Mouse (Mus musculus) heart, postnatal 0 days (tissue): ENCODE measurements around the gene Aldh1l1. TPM values are rescaled to one million over a fixed set of nuclear protein-coding genes. Genes with fewer than 3 reads are reported as not detected.

Experiments used
- ATAC-seq: fragments of 200-750 bp; cut with Nextera tagmentation; 2 replicates; pipeline ENCODE4 v1.8.0; 2017; ENCODE audit warnings: low read depth, moderate number of reproducible peaks, moderate library complexity; ENCODE audit not compliant: insufficient read depth
- DNase-seq: peaks from one replicate; pipeline ENCODE4 v3.0.0-alpha.2; 2016; ENCODE audit warnings: low spot score
- H3K27ac ChIP-seq: fragments of 300-500 bp; sonication (generic); 2 replicates; pipeline ENCODE4 v1.5.1; 2014; ENCODE audit warnings: low read depth, mild to moderate bottlenecking
- H3K27me3 ChIP-seq: fragments of 300-500 bp; sonication (generic); 2 replicates; pipeline ENCODE4 v1.6.1; 2014; ENCODE audit warnings: low read length, mixed read lengths; ENCODE audit not compliant: control insufficient read depth, insufficient read depth
- H3K36me3 ChIP-seq: fragments of 300-500 bp; sonication (generic); replicated peaks from 2 replicates; pipeline ENCODE4 v1.6.1; 2014; ENCODE audit warnings: low read length, mixed read lengths; ENCODE audit not compliant: control insufficient read depth, insufficient read depth
- H3K4me1 ChIP-seq: fragments of 300-500 bp; sonication (generic); 2 replicates; pipeline ENCODE4 v1.6.1; 2014; ENCODE audit warnings: antibody characterized with exemption; ENCODE audit not compliant: control insufficient read depth, insufficient read depth
- H3K4me2 ChIP-seq: fragments of 300-500 bp; sonication (generic); 2 replicates; pipeline ENCODE4 v1.6.1; 2014; ENCODE audit warnings: low read depth, mild to moderate bottlenecking, low read length, moderate library complexity
- H3K4me3 ChIP-seq: fragments of 300-500 bp; sonication (generic); 2 replicates; pipeline ENCODE4 v1.5.1; 2014; ENCODE audit warnings: low read depth, low read length
- H3K9ac ChIP-seq: fragments of 300-500 bp; sonication (generic); replicated peaks from 2 replicates; pipeline ENCODE4 v1.6.1; 2014; ENCODE audit warnings: low read depth, low read length, mixed read lengths
- H3K9me3 ChIP-seq: fragments of 300-500 bp; sonication (generic); replicated peaks from 2 replicates; pipeline ENCODE4 v1.6.1; 2016; ENCODE audit warnings: low read length; ENCODE audit not compliant: control insufficient read depth
- CTCF ChIP-seq: IDR thresholded peaks from 2 replicates; pipeline ENCODE4 v1.5.1; 2016; ENCODE audit warnings: antibody characterized with exemption, control low read depth, low read depth
- EP300 ChIP-seq: IDR thresholded peaks from 2 replicates; pipeline ENCODE4 v1.6.1; 2016; ENCODE audit warnings: antibody characterized with exemption, low read depth
- WGBS: fragments of 180-500 bp; shearing (Covaris S2); extraction: QIAGEN DNeasy Blood & Tissue Kit; methylation state at CpG from one replicate; pipeline ENCODE4 v1.1.7; 2014; 5-methylcytosine and 5-hydroxymethylcytosine counted together
- polyA plus RNA-seq: library from polyadenylated mRNA; unstranded; fragments of >200 nt; fragmentation: Nextera tagmentation; extraction: Ambion mirVana; gene quantifications from 2 replicates; pipeline ENCODE4 v1.2.1, GENCODE M21; 2015
- total RNA-seq: library from RNA; depleted of rRNA; stranded (reverse); fragments of >200 nt; gene quantifications from 2 replicates; pipeline ENCODE4 v1.2.3, GENCODE M21; 2014; ENCODE audit warnings: low replicate concordance

Aldh1l1 gene
- total and polyA plus RNA-seq, 2 experiments from 2014 or later: 2.8 to 7.7 TPM

DNA sequence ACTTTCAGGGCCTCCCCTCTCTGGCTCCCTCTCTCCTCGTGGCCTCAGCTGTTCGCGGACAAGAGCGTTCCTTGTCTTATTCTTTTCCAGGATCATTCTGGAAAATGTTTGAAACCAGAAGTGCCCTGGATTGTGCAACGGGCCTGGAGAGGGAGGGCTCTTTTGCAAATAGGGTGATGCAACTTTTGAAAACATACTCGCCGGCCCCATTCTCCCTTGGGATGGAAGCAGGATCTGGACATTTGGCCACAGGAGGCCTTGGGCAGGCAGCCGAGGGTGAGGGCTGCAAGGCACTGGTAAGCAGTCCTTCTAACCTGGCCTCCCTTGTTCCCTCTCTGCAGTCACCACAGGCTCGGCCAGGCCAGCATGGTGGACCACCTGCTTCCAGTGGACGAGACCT, 20.1 kb upstream of the Aldh1l1 start:
- Histone ChIP-seq H3K4me1 (peaks cover 65% of the 10 kb centered on the region), H3K9ac (no peak overlapping the region), H3K36me3 (peaks cover 28% of the 10 kb centered on the region), H3K9me3 (no peaks in the 10 kb centered on the region), H3K4me2 (no peak overlapping the region), H3K27ac (no peak overlapping the region), H3K27me3 (peaks cover 14% of the 10 kb centered on the region), H3K4me3 (no peak overlapping the region)
- ATAC-seq (no peak), DNase-seq (peak; percentile 15)
- WGBS: 75% methylated on average over 10 of the region's 10 CpGs
- TF ChIP-seq CTCF (no peak), EP300 (no peak)

DNA sequence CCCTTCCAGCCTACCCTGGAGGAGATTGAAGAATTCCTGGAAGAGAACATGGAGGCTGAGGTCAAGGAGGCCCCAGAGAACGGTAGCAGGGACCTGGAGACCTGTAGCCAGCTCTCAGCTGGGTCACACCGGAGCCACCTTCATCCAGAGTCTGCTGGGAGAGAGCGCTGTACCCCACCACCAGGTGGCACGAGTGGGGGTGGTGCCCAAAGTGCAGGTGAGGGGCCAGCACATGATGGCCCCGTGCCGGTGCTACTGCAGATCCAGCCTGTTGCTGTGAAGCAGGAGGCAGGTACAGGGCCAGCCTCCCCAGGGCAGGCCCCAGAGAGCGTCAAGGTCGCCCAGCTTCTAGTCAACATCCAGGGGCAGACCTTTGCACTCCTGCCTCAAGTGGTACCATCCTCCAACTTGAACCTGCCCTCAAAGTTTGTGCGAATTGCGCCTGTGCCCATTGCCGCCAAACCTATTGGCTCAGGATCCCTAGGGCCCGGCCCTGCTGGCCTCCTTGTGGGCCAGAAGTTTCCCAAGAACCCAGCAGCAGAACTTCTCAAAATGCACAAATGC, 19.3 kb upstream of the Aldh1l1 start:
- DNase-seq: no peak
- Histone ChIP-seq H3K4me2 (no peak overlapping the region), H3K27me3 (0 out of 2 replicates have a peak, but pooled peaks cover 6% of the 10 kb centered on the region), H3K27ac (no peak overlapping the region), H3K9ac (no peak overlapping the region), H3K36me3 (peaks cover 28% of the 10 kb centered on the region), H3K9me3 (no peaks in the 10 kb centered on the region), H3K4me1 (peaks cover 66% of the 10 kb centered on the region), H3K4me3 (no peak overlapping the region)
- TF ChIP-seq EP300 (no peak), CTCF (no peak)
- ATAC-seq: no peak
- WGBS: 81% methylated on average over 12 of the region's 12 CpGs

DNA sequence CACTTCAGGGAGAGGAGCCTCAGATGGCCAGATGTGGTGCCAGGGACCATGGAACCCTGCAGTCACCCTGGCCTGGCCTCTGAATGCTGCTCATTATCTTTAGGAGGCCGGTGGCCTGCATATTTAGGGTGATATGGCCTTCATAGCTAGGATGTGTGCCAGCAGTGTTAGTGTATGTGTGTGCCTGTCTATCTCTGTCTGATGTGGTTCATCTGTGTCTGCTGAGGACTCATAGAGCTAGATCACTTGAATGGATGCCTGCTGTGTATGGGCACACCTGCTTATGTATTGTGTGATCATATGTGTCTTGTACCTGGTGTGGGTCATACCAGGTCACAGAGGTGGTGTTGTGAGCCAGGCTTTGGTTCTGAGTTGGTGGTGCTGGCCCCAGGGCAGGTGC, 18.0 kb upstream of the Aldh1l1 start:
- Histone ChIP-seq H3K4me1 (peaks cover 70% of the 10 kb centered on the region), H3K36me3 (peaks cover 28% of the 10 kb centered on the region), H3K4me2 (0 out of 2 replicates have a peak overlapping the region, but pooled peaks have one; percentile 3), H3K27ac (no peak overlapping the region), H3K4me3 (no peak overlapping the region), H3K9me3 (no peaks in the 10 kb centered on the region), H3K9ac (0 out of 2 replicates have a peak overlapping the region, but pooled peaks have one; percentile 12), H3K27me3 (no peaks in the 10 kb centered on the region)
- DNase-seq: no peak
- ATAC-seq: no peak
- no peak for TF ChIP-seq EP300
- no peak for TF ChIP-seq CTCF
- WGBS: 14% methylated on average over 1 of the region's 1 CpGs

DNA sequence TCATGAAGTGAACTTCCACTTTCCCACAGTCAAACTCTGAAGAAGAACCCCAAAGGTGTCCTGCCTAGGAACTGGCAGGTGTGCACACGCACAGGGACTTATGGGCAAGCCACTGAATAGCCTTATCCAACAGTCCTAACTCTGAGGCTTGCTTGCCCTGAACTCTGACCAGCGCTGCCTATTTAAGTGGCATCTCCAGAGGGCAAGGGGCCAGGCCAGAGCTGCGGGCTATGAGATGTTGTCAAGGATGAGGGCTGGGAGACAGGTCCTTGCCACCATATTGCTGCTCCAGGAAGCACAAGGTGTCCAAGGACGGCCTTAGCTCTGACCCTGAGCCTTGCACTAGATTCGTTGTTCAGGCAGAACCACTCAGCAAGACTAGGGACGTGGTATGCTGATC, 17.2 kb upstream of the Aldh1l1 start:
- 85% methylated on average over 6 of the region's 6 CpGs for WGBS

DNA sequence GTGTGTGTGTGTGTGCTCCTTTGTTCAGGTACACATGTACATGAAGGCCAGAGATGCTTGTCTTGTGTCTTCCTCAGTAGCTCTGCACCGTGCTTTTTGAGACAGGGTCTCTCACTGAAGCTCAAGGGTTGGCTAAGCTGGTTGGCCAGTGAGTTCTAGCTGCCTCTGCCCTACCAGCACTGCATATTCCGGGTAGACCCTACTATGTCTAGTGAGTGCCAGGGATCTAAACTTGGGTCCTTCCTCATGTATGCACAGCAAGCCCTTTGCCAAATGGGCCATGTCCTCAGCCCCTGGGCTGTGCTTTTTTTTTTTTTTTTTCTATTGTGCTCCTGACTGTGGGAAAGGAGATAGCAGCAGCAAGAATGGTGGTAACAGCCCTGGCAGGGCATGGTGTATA, 16.0 kb upstream of the Aldh1l1 start:
- peak overlapping the region; percentile 93 for H3K27ac ChIP-seq
- TF ChIP-seq EP300 (no peak), CTCF (no peak)

More for the DNA sequence above, 17.2 kb upstream of the Aldh1l1 start:
- DNase-seq (no peak), ATAC-seq (no peak)
- H3K27ac ChIP-seq: no peak overlapping the region
- TF ChIP-seq EP300 (no peak), CTCF (no peak)
- H3K9me3 ChIP-seq: no peaks in the 10 kb centered on the region
- H3K4me2 ChIP-seq: no peak overlapping the region
- no peak overlapping the region for H3K9ac ChIP-seq
- H3K4me1 ChIP-seq: peaks cover 65% of the 10 kb centered on the region
- peaks cover 35% of the 10 kb centered on the region for H3K36me3 ChIP-seq
- H3K27me3 ChIP-seq: no peaks in the 10 kb centered on the region
- no peak overlapping the region for H3K4me3 ChIP-seq

More for the DNA sequence above, 16.0 kb upstream of the Aldh1l1 start:
- Histone ChIP-seq H3K4me3 (no peak overlapping the region), H3K36me3 (peaks cover 42% of the 10 kb centered on the region), H3K4me1 (peaks cover 53% of the 10 kb centered on the region), H3K9me3 (no peaks in the 10 kb centered on the region), H3K27me3 (no peaks in the 10 kb centered on the region), H3K9ac (no peak overlapping the region), H3K4me2 (no peak overlapping the region)
- WGBS: 85% methylated on average over 2 of the region's 2 CpGs
- peak; percentile 11 for DNase-seq
- no peak for ATAC-seq
